Mouse (Mus musculus) cerebellum, adult 18-20 months (tissue): ENCODE measurements around the gene Arpc2.

Experiments used
- DNase-seq, 2 experiments: peaks; one replicate each; pipeline ENCODE4 v3.0.0; 2021

Arpc2 gene

DNA sequence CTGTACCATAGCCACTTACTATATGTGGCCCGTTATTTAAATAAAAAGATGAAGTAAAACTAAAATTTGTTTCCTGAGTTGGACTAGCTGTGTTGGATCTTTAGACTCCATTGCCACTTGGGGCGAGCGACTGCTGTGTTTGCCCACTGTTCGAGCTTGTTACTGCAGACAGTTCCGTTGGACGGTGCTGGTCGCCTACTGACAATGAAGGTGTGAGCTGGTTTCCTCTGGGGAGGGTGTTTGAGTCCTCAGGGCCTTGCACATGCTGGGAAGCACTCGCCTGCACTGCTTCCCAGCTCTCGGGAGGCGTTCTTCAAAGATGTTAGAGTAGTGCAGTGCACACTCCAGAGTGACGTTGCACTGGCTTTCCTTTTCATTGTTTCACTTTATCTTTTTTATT is 3.7 kb downstream of the Arpc2 start:
- DNase-seq = no peak

DNA sequence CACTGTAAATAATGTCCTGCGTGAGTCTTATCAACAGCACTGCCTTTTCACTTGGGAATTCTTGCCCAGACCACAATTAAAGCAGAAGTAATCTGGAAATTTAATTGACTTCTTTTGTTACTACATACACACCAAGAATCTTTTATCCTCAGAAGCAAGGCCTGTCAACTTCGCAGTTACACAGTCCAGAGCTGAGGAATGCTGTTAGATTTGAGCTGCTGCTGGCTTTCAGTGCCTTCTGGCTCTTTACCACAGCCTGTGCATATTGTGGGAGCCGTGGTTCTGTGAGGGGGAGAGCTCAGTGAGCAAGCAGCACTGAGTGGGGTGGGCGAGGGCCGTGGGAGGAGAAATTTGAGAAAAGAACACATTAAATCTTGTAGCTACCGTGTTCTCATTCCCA is 4.4 kb downstream of the Arpc2 start:
- no peak for DNase-seq

DNA sequence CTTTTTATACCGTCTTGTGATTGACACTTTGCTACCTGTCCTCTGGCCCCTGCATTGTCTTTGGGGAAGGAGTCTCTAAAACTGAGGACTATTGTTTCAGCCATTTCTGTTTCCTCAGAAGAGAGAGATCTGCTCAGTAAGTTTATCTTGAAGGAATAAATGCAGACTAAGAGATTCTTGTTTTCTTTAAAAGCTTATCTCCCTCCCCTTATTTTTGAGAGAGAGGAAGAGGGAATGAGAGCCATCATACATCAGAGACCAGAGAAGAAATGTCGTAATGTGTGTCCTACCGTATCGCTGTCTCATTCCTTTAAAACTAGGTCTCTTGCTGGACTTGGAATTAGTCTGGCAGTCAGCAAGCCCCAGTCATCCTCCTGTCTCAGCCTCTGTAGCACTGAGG is 4.9 kb downstream of the Arpc2 start:
- DNase-seq = no peak

DNA sequence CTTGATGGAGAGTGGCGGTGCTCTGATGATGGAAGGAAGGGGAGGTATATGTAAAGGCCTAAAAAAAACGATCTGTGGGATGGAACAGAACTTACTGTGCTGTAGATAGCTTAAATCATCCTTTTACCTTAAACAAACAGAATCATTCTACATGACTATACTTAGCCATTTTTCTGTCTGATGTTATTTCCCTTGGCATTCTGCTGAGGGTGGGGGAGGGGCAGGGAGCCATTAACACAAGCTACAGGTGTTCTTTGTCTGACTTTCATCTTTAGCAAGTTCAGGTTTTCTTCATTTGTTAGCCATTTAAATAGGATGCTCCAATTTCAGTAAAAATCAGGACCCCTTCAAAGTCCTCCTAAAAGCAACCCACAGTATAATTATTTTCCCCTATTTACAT is 9.6 kb downstream of the Arpc2 start:
- DNase-seq = no peak

DNA sequence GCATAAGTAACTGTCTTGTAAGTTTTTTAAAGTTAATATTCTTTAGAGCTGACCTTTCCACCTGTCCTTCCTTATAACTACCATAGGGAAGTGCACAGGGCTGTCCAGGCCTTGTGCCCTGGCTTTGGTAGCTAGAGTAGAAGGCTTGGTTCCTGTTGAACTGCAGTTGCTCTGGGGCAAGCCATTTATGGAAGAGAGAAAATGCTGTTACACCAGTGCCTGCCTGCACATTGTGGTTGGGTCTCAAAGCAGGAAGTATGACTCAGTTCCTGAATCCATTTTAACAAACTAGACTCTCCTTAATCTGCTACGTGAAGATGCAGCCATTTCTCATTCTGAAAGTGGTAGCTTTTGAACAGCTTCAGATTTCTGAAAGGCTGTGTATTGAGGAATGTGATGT is 12.9 kb downstream of the Arpc2 start:
- no peak for DNase-seq

DNA sequence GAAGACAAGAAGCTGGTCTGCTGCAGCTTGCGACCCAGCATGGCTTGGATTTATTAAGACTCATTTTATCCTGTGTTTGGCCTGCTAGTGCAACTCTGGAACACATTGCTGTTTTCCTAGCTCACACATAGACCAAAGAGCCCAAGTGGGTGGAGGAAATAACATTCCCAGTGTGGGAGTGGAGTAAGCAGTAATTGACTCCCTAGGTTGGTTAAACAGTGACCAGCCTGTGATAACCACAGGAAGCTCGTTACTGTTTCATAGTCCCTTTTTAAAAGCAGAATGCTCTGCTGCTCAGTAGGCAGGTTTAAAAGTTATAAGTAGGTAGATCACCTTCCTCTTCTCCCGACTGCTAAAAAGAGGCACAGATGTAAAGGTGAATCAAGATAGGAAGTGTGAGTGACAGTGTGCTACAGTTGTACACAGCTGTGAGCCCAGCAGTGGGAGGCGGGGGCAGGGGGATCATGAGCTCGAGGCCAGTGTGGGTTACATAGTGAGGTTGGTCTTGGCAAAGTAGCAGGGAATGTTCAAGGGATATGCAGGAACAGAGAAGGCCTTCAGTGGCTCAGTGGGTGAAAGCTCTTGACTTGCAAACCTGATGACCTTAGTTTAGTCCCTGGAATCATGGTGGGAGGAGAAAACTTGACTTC is 13.6 kb downstream of the Arpc2 start:
- no peak for DNase-seq

DNA sequence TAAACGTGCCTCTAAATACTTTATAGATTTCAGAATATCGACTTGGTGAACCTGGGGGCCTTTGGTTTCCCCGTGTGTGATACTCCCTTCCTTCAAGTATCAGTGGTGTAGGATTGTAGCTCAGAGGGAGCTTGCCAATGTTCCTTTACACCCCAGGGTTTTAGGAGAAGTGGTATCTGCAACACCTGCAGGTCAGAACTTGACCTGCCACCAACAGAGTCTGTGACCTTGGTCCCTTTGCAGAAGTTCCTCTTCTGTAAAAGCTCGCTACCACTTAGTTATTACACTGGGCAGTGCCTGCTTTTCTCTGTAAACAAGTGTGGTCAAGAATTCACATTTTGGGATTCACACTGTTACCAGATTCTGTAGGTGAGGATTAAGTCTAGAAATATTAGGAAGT is 14.2 kb downstream of the Arpc2 start:
- DNase-seq = no peak

DNA sequence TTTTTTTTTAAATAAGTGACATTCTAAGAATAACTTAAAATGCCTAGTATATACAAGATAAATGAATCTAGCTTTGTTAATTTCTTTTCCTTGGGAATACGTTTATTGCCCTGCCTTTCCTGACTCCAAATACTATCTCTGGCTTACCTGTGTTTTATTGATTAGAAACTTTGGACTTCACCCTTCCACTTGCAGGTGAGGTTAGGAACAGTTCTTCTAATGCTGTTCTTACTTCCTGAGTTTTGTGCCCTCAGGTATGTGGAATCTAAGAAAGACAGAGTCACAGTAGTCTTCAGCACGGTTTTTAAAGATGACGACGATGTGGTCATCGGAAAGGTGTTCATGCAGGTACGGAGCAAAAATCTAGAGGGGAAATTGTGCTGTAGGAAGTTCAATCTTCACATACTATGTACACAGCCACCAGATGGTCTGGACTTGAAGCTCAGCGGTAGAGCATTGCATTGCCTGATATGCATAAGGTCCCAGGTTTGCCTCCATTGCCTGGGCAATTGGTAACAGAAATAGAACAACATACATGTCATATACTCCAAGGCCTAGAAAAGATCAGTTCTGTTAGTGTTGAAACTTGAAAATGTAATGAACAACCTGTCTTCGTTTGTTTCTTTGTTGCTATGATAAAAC is 19.9 kb downstream of the Arpc2 start:
- no peak for DNase-seq

DNA sequence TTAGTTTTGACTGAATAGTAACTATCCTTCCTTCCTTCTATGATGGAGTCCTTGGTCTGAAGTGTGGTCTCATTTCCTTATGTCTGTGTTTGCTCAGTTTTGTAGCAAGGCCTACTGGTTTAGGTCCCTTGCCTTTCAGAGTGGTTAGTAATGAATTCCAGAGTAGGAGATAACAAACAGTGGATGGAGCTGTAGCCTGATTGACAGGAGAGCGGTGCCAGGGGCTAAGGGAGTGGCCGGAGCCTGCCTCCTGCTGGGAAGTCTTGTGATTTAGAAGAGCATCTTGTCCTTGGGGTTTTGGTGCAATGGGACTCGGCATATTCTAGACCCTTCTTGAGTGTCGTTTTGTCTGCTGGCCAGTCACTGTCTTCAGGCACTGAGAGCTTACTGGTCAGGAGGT is 20.9 kb downstream of the Arpc2 start:
- DNase-seq = no peak

DNA sequence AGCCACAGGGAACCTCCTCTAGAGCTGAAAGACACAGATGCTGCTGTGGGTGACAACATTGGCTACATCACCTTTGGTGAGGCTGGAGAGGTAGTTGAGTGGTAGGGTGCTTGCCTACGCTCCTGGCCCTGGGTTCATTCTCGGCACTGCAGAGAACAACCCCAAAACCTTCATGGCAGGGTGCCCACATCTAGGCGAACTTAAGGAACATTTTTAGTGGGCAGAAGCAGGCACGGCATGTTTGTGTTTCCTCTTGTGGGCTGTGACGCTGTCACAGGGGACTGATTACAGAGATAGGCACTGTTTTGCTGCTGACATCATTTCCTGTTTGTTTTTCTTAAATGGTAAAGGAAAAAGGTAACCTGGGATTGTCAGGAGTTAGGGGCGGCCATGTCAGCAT is 26.6 kb downstream of the Arpc2 start:
- no peak for DNase-seq

DNA sequence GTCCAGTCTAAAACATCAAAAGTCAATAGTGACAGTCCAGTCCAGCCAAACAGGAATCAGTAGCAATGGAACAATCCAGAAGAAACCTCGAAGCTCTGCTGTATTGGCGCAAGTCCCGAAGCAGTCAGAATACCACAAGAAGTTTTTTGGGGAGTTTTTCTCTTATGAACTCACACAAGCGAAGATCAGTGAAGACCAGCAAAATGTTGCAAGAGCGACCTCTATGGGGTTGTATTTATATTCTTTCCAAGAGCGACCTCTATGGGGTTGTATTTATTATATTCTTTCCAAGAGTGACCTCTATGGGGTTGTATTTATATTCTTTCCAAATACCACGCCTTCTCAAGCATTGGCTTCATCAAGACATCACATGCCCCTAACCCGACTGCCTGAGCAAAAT is 32.9 kb downstream of the Arpc2 start:
- no peak for DNase-seq

DNA sequence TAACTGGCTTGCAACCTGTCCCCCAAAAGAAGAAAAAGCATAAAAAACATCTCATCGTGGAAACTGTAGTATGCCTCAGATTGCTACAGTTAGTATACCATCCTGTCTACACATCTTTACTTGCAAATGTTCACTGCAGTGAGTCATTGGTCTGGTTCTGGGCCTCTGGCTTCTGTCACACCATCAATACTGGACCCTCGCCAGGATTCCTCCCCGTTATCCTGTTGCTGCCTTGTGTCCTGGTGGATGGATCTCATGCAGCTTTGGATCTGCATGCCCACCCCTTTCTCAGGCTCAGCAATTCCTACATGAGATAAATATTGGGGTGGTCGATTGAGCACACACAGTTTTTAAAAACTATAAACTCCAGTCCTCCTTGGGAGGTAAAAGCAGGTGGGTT is 35.8 kb downstream of the Arpc2 start:
- DNase-seq = no peak

DNA sequence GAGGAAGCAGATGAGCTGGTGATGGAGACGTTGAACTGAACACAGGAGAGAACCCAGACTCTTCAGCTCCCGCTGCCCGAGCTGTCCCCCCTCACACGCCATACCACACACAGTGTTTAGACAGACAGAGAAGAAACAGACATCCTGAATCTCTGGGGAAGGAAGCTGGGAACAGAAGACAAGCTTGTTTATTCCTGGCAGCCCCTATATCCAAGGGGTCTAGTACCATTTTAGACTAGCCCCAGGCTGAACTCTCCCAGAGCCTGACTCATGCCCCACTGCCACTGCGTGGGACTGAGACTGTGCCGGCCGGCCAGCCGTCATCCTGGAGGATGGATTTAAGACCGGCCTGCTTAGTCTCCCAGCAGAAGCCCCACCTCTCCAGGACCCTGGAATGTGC is 39.1 kb downstream of the Arpc2 start:
- DNase-seq = no peak

DNA sequence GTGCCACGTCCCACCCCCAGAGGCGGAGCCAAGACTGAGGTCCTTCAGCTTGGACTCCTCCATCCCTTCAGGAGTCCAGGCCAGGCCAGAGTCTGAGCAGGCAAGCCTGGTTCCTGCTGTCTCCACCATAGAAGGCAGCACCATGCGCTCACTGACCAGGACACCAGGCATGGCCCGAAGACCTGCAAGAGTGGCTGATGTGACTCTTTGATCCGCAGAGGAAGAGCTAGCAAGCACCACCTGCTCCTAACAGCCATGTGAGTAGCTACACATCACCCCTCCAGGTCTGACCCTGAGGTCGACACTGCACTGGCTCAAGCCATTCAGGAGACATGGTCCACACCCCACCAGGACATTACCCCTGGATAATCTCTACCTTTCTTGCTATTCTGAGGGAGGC is 41.2 kb downstream of the Arpc2 start:
- no peak for DNase-seq

DNA sequence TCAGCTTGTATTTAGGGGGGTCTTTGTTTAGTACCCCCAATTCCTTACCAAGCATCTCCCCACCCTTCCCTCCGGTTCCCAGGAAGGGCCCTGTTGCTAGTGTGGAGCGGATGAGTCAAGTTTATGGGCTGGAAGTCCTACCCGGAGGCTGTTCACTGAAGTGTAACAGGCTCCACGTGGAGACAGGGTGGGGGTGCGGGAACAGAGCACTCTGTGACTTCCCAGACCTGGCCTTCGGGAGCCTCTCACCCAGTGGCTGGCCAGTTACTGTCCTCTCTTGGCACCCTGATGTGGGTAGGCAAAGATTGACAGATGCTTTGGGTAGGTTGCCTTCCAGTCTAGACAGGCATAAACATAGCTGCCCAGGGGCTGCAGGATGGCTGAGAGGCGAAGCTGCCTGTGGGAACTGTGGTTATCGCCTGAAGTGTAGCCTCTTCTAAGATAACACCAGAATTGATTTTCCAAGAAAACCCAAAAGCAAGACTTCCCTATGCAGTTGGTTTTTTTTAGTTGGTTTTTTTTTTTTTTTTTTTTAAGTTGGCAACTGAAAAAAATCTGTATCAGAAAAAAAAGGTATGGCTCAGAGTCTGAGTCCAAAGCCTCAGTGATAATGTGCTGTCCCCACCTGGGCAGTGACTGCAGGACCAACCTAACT is 42.1 kb downstream of the Arpc2 start:
- peak in 1 of 2 experiments; percentile 6 for DNase-seq

DNA sequence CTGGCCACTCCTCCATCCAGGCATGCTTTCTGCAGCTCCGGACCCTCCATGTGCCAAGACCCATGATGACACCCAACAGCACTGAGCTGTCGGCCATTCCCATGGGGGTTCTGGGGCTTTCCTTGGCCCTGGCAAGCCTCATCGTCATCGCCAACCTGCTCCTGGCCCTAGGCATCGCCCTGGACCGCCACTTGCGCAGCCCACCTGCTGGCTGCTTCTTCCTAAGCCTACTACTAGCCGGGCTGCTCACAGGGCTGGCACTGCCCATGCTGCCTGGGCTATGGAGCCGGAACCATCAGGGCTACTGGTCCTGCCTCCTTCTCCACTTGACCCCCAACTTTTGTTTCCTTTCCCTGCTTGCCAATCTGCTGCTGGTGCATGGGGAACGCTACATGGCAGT is 42.7 kb downstream of the Arpc2 start, which contains the start of gene Gpbar1:
Gpbar1 (plus strand) TSS at position 13 of the 400 bp plus-strand sequence.
- peak in 1 of 2 experiments; percentile 10 for DNase-seq

DNA sequence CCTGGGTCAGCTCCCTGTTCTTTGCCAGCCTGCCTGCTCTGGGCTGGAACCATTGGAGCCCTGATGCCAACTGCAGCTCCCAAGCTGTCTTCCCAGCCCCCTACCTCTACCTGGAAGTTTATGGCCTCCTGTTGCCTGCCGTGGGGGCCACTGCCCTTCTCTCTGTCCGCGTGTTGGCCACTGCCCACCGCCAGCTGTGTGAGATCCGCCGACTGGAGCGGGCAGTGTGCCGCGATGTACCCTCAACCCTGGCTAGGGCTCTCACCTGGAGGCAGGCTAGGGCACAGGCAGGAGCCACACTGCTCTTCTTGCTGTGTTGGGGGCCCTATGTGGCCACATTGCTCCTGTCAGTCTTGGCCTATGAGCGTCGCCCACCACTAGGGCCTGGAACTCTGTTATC is 43.1 kb downstream of the Arpc2 start:
- peak in 1 of 2 experiments; percentile 8 for DNase-seq

DNA sequence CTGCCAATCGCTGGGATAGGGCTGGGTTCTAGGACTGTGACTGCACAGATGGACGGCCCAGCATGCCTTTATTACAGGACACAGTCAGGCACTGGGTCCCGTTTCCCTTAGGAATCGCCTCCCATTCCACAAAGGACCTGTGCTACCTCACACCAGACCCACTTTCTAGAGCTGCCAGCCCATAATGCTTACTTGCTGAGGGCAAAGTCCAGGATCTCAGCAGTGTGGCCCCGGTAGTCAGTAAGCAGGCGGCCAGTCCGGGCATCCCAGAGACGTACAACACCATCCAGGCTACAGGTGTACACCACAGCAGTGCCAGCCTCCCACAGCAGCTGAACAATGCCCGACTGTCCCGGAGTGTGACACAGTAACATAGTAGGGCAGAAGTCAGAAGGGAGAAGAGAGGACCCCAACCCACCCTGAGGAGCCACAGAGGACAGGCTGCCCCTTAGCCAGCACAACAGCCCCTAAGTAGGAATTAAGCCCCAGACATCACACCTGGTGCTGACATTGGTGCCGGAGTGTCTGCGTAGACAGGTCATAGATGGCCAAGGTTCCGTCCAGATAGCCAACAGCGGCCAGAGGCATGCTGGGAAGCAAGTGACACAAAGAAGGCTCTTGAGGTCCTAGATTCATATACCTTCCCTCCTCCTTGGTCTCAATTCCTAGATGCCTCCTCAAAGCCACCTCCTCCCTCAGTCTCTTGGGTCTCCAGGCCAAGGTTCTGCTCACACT is 44.9 kb downstream of the Arpc2 start:
- no peak for DNase-seq

DNA sequence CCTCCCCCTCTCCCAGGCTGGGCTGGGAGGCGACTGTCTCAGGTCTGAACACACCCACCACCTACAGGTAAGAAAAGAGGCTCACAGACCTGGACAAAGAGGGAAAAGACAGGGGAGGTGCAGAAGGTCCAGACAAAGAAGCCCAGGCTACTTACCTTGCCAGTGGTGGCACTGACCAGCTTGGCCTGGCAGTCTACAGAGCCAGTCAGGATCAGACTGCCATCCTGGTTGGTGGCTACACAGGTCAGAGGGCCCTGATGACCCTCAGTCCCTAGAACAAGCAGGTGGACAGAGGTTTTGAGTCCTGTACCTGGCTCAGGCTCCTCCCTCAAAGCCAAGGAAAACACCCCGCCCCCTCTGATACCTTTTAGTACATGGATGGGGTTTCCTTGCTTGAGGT is 45.5 kb downstream of the Arpc2 start:
- DNase-seq = no peak

DNA sequence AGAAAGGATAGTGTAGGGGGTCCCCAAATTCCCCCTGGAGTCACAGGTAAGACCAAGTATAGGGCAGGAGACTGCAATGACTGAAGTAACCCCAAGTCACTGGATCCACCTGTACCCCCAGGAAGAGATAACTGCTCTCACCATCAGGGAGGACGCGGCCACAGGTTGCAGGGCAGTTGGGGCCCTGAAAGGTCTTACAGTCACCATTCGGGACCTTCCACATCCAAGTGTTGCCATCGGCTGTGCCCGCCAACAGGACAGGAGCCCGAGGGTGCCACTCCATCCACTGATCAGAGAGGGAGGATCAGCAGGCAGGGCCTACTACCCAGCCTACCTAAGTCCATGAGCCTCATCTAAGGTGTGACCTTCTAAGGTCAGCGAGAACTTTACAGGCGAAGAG is 46.0 kb downstream of the Arpc2 start:
- no peak for DNase-seq

DNA sequence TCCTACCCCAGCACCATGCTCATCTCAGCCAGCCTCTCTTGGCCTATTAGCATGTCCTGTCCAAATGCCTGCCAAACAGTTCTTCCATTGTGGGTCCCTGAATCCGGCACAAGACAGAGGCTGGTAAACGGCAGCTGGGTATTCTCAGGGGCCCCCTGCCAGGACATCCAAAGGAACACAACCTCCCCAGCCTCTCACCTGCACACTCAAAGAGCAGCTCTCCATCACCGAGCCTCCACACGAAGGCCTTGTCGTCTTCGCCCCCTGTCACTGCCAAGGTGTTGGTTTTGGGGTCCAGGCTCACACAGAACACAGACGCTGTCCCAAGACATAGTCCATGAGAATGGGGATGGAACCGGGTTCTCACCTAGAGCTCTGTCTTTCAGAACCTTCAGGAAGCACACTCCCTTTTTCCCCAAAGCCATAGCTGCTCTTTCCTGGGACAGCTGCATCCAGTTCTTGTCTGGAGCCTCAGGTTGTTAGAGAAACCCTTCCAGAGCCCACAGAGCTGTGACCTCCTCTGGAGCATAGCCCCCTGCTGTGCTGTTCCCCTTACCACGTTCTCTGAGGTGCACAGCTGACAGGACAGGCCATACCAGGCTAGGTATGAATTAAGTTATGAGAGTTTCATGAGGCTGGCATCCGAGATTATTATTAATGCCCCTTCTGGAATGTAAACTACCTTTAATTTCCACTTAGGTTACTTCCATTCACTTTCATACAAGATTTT is 47.2 kb downstream of the Arpc2 start:
- DNase-seq = peak in 1 of 2 experiments; percentile 31

DNA sequence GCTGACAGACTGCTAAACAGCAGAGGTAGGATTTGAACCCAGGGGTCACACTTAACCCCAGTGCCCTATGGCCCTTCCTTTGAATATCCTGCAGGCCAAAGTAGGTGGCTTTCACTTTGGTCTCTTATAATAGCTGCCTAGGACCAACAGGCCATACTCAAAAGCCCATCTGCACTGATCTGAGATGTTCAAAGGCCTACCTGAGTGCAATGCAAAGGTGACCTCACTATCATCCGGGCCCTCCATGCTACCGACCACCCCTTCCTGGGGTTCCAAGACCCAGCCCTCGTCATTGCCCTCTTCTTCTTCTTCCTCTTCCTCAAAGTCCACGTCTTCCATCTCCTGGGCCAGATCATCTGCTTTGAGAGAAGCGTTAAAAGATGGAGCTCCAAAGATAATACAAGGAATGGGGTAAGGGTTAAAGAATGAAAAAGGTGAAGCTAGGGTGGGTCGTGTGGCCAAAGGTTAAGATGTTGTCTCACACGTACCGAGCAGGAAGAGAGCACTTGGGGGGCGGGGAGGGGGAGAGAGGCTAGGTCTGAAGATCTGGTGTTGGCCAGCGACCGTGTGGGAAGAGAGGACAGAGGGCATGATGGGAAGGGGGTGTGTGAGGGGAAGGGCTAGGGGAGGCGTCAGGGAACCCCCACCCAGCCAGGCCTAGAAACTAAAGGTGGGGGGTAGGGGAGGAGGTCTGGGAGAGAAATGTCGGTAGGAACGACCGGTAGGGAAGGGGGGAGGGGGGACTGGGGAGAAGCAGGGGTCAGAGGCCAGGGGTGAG is 48.0 kb downstream of the Arpc2 start:
- peak in 1 of 2 experiments; percentile 70 for DNase-seq
